Mouse (Mus musculus): ENCODE data around the gene Cpsf2. TPM values are rescaled to one million over a fixed set of nuclear protein-coding genes. Genes with fewer than 3 reads are reported as not detected.

Cpsf2 gene
- polyA plus RNA-seq (2015; fragmentation: Illumina TruSeq; extraction: RNeasy Lipid Tissue Mini Kit (QIAGEN cat#74804); ENCODE audit: insufficient read depth, low replicate concordance): 41.1 TPM

GRCm38 (mm10) chr12:101975601-101976571, at the start of gene Cpsf2:
TSS of gene Cpsf2 (plus strand) at chr12:101975988.

GRCm38 (mm10) chr12:101957942-101958544, 17.7 kb upstream of the Cpsf2 start, which contains the start of gene Atxn3:
TSS of gene Atxn3 (minus strand) at chr12:101958246.

Other genes starting within 250 kb of the Cpsf2 start
- 60.7 TPM for gene Fbln5, start 156.9 kb upstream of the Cpsf2 start, polyA plus RNA-seq (2015; fragmentation: Illumina TruSeq; extraction: RNeasy Lipid Tissue Mini Kit (QIAGEN cat#74804); ENCODE audit: insufficient read depth, low replicate concordance)
- 27.1 TPM for gene Trip11, start 62.7 kb upstream of the Cpsf2 start, polyA plus RNA-seq (2015; fragmentation: Illumina TruSeq; extraction: RNeasy Lipid Tissue Mini Kit (QIAGEN cat#74804); ENCODE audit: insufficient read depth, low replicate concordance)
- 40.0 TPM for gene Atxn3, start 17.7 kb upstream of the Cpsf2 start, polyA plus RNA-seq (2015; fragmentation: Illumina TruSeq; extraction: RNeasy Lipid Tissue Mini Kit (QIAGEN cat#74804); ENCODE audit: insufficient read depth, low replicate concordance)
- not detected for gene Slc24a4, start 152.7 kb downstream of the Cpsf2 start, polyA plus RNA-seq (2015; fragmentation: Illumina TruSeq; extraction: RNeasy Lipid Tissue Mini Kit (QIAGEN cat#74804); ENCODE audit: insufficient read depth, low replicate concordance)